Mouse (Mus musculus): ENCODE measurements around the gene Psme1. TPM values are rescaled to one million over a fixed set of nuclear protein-coding genes. Genes with fewer than 3 reads are reported as not detected.

The Psme1 gene
- 234 to 255 TPM (median 248 TPM) in 4 replicates for total RNA-seq (2023)

DNA sequence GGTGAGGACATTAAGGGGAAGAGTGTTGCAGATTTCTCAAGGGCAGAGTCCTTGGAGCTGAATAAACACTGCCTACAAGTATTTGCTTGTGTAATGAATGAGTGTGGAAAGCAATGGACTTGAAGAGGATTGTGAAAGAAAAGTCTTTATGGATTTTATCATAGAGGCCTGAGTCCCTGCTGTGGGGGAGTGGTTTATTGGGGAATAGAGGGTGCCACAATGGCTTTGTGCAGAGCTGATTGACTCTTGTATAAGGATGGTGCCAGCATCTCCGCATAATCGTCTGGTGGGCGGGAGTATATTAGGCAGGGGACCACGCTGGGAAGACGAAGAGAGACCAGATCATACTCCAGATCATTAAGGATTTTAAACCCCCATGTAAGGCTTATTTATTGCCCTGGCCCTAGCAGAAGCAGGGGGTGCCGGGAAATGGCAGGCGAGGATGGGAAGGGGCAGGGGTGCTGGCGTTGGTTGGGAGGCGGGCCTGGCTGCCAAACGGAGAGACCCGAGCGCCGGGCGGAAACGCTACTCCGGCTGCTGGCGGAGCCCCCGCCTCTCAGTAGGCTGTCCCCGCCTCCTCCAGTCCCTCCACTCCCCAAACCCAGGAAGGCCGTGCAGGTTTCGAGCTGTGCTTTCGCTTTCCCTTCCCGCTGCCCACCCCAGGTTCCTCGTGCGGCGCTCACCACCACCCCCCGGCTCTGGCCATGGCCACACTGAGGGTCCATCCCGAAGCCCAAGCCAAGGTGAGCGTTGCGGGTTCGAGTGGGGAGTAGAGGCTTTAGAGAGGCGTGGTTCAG lies at the start of gene Psme1:
TSS of gene Psme1 (plus strand) at position 253 of the 797 bp plus-strand sequence.

DNA sequence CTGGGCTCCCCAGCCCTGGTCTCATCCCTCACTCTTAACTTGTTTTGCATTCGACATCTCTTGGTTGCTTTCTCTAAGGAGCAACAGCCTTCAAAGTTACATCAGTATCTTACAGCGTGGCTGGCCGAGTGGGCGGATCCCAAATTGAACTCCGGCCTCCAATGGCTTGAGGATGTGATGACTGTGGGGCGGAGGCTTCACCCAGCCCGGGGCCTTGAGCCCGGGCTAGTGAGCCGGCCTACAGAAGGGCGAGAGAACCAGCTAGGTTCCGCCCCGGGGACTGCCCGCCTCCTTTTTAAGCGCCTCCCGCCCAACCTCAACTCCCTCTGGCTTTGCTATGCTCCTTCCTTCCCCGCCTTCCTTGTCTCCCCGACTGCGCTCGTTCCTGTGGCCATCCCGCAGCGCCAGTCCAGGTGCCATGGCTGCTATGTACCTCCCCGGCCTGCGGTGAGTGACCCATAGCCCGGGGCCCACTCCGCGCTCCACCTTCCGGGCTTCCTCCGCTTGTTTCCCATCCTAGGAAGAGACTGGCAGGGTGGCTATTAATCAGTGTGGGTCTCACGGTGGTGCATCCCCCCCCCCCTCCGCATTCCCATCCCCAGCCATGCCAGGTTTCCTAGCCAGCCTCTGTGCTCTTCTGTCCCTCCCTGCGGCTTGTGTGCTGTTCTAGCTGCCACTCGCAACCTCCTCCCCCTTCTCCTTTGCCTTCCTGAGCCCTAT lies 37.7 kb upstream of the Psme1 start, which contains the start of gene Pck2:
TSS of gene Pck2 (plus strand) at position 200 of the 720 bp plus-strand sequence.

DNA sequence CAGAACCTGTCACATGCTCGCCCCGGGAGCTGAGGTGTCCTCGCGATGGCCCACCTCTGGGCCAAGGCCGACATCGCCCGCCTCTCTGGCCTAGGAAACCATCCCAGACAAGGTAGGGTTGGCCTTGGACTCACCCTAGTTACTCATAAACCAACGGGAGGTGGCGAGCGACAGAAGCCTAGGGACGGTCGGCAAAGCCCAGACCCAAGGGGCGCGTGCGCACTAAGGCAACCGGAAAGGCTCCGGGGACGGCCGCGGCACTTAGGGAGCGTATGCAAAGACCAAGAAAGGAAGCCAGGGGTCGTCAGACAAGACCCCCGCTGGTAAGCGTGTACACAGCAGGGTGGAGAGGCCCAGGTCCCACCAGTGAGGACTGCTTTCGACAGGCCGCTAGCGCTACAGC lies 18.1 kb upstream of the Psme1 start, which contains the start of gene Dcaf11:
TSS of gene Dcaf11 (plus strand) at position 208 of the 403 bp plus-strand sequence.

DNA sequence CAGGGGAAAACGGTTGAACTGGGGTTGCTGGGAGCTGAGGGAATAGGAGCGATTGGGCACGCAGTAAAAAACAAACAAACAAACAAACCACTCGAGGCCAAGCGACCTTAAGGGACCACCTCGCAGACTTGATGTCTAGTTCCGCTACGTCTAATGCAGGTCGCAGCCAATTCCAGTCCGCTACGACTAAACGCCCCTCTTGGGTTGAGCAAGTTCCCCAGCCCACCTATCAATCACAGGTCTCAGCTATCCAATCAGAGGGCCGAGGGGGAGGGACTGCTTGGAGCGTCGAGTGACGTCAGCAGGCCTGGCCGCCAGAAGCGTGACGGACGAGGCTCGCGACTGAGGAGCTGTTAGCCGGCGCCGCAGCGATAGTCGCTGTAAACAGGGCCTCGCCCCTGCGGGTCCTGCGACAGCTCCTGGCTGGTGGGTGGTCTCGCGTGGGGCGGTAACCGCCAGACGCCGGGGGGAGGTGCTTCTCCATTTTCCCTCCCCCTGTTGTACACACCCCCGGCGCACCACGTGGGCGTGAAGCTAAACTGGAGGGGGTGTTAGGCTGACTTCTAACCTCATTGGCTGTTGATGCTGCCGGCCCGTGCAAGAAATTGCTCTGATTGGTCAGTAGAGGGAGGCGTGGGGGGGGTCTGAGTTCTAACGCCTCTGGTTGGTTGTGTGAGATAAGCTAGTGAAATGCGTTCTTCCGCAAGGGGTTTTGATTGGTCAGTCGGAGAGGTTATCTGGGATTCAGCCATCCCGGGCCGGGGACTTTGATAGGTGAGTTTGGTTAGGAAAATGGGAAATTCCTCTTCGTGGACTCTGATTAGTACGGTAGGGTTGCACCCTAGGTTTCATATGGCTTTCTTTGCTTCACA lies 17.5 kb upstream of the Psme1 start, which contains the start of gene A730061H03Rik:
TSS of gene A730061H03Rik (minus strand) at position 205 of the 872 bp plus-strand sequence.

DNA sequence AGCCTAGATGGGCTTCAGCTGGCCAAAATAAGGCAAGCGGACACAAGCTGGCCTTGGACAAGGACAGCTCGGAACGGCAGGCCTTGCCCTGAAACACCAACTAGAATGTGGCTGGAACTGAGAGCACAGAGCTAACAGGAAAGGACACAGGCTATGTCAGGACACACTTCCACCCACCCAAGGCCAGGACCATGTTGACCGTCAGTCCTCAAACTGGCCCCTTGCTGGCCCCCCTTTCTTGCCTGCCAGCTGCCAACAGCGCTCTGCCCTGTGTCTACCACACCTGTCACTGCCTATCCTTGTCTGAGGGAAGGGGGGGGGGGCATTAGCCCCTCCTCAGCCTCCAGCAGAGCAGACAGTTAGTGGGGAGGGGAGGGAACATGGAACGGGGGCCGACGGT lies 2.6 kb upstream of the Psme1 start, which contains the start of gene Fitm1:
TSS of gene Fitm1 (plus strand) at position 316 of the 400 bp plus-strand sequence.

DNA sequence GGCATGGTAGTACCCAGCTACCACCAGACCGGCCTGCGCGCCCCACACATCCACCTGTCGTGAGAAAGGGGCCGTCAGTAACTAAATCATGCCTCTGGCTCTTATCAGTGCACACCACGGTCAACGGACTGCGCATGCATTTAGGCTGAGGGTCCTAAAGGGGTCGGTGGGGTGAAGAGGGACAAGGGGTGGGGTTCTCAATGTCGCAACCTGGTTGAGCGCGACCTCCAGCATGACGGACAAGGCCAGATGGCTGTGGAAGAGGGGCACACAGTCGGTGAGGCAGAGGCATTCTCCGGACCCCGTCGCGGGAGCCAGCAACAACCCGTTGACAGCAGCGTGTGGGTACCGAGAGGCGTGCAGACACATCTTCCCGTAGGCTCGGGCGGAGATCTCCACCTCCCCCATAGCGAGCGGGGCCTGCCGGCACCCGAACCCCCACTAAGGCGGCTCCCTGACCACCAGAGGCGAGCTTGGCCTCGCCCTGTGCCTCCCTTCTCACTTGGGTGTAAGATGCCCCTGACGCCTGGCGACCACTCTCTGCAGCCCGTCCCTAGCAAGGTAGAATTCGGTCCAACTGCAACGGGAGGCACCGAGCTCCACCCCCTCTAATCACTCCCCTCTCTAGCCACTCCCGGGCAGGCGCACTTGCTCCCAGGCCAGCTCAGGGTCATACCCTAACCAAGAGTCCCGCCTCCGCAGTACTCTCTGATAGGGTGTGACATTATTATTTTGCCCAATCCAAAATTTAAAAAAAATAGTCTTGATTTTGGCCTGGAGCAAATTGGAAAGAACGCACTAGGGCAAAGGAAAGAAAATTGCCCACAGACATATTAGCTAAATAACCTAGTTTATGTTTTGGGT lies 7.0 kb downstream of the Psme1 start, which contains the start of gene Emc9:
TSS of gene Emc9 (minus strand) at position 601 of the 864 bp plus-strand sequence.

DNA sequence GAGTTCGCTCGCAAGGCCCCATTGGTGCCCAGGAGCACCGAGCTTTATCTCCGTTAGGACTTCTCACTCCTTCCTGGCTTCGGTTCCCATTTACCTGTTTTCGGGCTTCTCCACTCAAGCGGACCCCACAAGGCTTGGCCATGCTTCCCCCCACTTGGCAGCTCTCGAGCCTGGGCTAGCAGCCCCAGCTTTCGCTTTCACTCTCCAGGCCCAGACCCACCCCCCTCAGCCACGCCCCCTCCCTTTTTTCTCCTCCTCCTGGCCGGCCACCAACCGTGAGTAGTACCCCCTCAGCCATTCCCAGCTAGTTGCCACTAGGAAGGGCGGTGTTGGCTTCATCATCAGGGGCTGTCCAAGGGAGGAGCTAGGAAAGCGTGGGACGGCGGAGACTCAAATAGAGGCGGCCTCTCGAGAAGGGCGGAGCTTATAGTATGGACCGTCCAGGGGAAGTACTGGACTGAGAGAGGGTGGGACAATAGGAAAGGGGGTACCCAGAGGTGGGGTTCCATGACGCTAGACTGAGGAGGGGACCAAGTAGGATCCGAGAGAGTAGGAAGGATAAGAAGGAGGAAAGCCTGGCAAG lies 12.9 kb downstream of the Psme1 start, which contains the start of gene Psme2:
TSS of gene Psme2 (minus strand) at position 366 of the 583 bp plus-strand sequence.

DNA sequence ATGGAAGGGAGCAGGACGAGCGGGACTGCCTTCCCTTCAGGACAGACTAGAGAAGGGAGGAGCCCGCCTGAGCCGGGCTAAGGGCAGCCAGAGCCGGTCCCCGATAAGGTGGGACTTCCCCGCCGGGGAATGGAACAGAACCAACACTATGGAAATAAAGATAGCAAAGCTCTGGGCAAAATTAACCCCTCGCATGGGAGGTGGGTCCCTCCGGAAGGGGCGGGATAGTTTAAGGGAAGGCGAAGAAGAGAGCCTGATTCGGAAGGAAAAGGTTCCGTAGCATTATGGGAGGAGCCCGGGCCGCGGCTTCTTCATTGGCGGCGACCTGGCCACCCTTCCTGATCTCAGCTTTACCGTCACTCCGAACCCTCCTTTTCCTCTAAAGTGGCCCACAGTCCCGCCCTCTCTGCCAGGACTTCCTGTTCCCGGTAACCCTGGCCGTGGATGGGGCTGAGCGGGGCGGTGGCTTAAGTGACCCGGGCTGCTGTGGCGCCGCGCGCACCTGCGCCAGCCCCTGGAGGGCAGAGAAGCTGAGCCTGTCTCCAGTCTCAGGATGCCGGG lies 13.5 kb downstream of the Psme1 start, which contains the start of gene Rnf31:
TSS of gene Rnf31 (plus strand) at position 378 of the 561 bp plus-strand sequence.

DNA sequence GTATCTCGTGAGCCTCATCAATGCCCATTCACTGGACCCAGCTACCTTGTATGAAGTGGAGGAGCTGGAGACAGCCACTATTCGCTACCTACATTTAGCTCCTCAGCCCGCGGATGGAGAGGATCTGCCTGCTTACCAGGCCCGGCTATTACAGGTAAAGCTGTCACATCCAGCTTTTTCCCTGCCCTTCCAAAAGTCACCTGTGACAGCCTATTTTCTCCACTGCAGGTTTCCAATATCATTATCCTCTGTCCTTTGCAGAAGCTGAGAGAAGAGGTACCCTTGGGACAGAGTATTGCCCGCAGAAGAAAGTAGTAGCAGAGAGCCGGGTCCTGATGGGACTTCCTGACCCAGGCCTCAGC lies 25.3 kb downstream of the Psme1 start, which contains the start of gene Irf9:
TSS of gene Irf9 (plus strand) at position 301 of the 362 bp plus-strand sequence.

DNA sequence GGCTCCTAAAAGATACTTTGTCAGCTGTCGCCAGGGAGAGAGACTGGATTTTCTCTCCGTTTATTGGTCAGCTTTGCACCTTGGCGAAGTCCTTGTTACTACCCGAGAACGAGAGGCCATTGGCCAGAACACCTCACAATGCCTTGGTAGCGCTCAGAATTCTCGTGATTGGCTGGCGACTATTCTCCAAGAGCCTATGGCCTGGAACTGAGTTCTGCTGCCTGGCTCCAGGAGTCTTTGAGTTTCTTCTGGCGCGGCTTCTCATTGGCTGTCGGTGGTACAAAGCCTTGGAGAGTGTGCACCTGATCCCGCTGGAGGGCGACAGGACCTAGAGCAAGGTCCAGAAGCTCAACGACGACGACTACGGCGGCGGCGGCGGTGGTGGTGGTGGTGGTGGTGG lies 39.9 kb downstream of the Psme1 start, which contains the start of gene Rec8:
TSS of gene Rec8 (plus strand) at position 216 of the 400 bp plus-strand sequence.

Other genes with a start within 250 kb of the Psme1 start
- 22.2 to 26.4 TPM (median 24.7 TPM) in 4 replicates for gene Dhrs4, start 99.4 kb upstream of the Psme1 start, total RNA-seq (2023)
- 3.8 to 11.8 TPM (median 4.8 TPM) in 4 replicates for gene Carmil3, start 87.5 kb upstream of the Psme1 start, total RNA-seq (2023)
- not detected in 4 replicates for gene Cpne6, start 67.7 kb upstream of the Psme1 start, total RNA-seq (2023)
- gene Nrl, start 53.1 kb upstream of the Psme1 start, total RNA-seq (2023): not detected in 4 replicates
- 43.4 to 51.1 TPM (median 49.0 TPM) in 4 replicates for gene Pck2, start 37.9 kb upstream of the Psme1 start, total RNA-seq (2023)
- 84.9 to 91.3 TPM (median 86.3 TPM) in 4 replicates for gene Dcaf11, start 18.1 kb upstream of the Psme1 start, total RNA-seq (2023)
- 6.2 to 9.8 TPM (median 7.2 TPM) in 4 replicates for gene A730061H03Rik, start 17.7 kb upstream of the Psme1 start, total RNA-seq (2023)
- gene Fitm1, start 2.5 kb upstream of the Psme1 start, total RNA-seq (2023): not detected in 4 replicates
- gene Emc9, start 7.2 kb downstream of the Psme1 start, total RNA-seq (2023): 3.7 to 6.1 TPM (median 5.3 TPM) in 4 replicates
- 273 to 323 TPM (median 304 TPM) in 4 replicates for gene Psme2, start 13.0 kb downstream of the Psme1 start, total RNA-seq (2023)
- gene Rnf31, start 13.6 kb downstream of the Psme1 start, total RNA-seq (2023): 94.6 to 97.8 TPM (median 96.3 TPM) in 4 replicates
- gene Irf9, start 25.4 kb downstream of the Psme1 start, total RNA-seq (2023): 83.5 to 105 TPM (median 99.2 TPM) in 4 replicates
- gene Rec8, start 39.9 kb downstream of the Psme1 start, total RNA-seq (2023): 0.79 to 1.5 TPM (median 1.0 TPM) in 4 replicates
- 56.3 to 62.2 TPM (median 58.4 TPM) in 4 replicates for gene Ipo4, start 57.8 kb downstream of the Psme1 start, total RNA-seq (2023)
- gene Gm49378, start 59.8 kb downstream of the Psme1 start, total RNA-seq (2023): 3.3 to 4.7 TPM (median 4.4 TPM) in 3 of 4 replicates, not detected in the other
- gene Tm9sf1, start 65.7 kb downstream of the Psme1 start, total RNA-seq (2023): 38.2 to 51.1 TPM (median 44.8 TPM) in 4 replicates
- 2.3 to 2.6 TPM (median 2.5 TPM) in 4 replicates for gene Tssk4, start 72.1 kb downstream of the Psme1 start, total RNA-seq (2023)
- gene Mdp1, start 82.4 kb downstream of the Psme1 start, total RNA-seq (2023): 42.5 to 45.6 TPM (median 42.9 TPM) in 4 replicates
- gene Gmpr2, start 93.8 kb downstream of the Psme1 start, total RNA-seq (2023): 18.2 to 28.2 TPM (median 22.1 TPM) in 4 replicates
- 168 to 193 TPM (median 180 TPM) in 4 replicates for gene Nedd8, start 94.0 kb downstream of the Psme1 start, total RNA-seq (2023)
- 164 to 172 TPM (median 166 TPM) in 4 replicates for gene Tinf2, start 103.7 kb downstream of the Psme1 start, total RNA-seq (2023)
- 1.2 to 2.3 TPM (median 1.8 TPM) in 4 replicates for gene Tgm1, start 135.8 kb downstream of the Psme1 start, total RNA-seq (2023)
- 78.7 to 86.9 TPM (median 83.5 TPM) in 4 replicates for gene Rabggta, start 144.1 kb downstream of the Psme1 start, total RNA-seq (2023)
- 29.7 to 33.0 TPM (median 31.4 TPM) in 4 replicates for gene Dhrs1, start 167.6 kb downstream of the Psme1 start, total RNA-seq (2023)
- gene Nop9, start 167.6 kb downstream of the Psme1 start, total RNA-seq (2023): 29.6 to 35.0 TPM (median 33.4 TPM) in 4 replicates
- not detected in 4 replicates for gene Cideb, start 180.3 kb downstream of the Psme1 start, total RNA-seq (2023)
- 0.19 to 0.83 TPM (median 0.33 TPM) in 4 replicates for gene Ltb4r2, start 183.3 kb downstream of the Psme1 start, total RNA-seq (2023)
- gene Ltb4r1, start 187.8 kb downstream of the Psme1 start, total RNA-seq (2023): not detected in 4 replicates
- 0.53 to 1.6 TPM (median 0.60 TPM) in 3 of 4 replicates, not detected in the other for gene Adcy4, start 206.0 kb downstream of the Psme1 start, total RNA-seq (2023)
- 84.2 to 93.2 TPM (median 86.6 TPM) in 4 replicates for gene Ripk3, start 210.7 kb downstream of the Psme1 start, total RNA-seq (2023)
- not detected in 4 replicates for gene Nfatc4, start 245.0 kb downstream of the Psme1 start, total RNA-seq (2023)